Mouse (Mus musculus) ES-E14 (cell line): Measurements from ENCODE around the gene Gpat3. TPM values are rescaled to one million over a fixed set of nuclear protein-coding genes. Genes with fewer than 3 reads are reported as not detected.
A peak's percentile ranks its signal among the peaks of the same experiment; 100 is the strongest.

Experiments used
- DNase-seq: peaks from one replicate; pipeline ENCODE4 v3.0.0-alpha.2; 2013; ENCODE audit warnings: low read depth, low spot score
- H3K27ac ChIP-seq: 2 replicates; pipeline ENCODE4 v1.5.1; 2012; ENCODE audit warnings: low read depth, mild to moderate bottlenecking, low read length, moderate library complexity, mixed read lengths; ENCODE audit not compliant: poor library complexity, insufficient read depth, severe bottlenecking
- H3K36me3 ChIP-seq: 2 replicates; pipeline ENCODE4 v1.6.1; 2012; ENCODE audit warnings: mild to moderate bottlenecking, low read length, moderate library complexity, mixed read lengths; ENCODE audit not compliant: control insufficient read depth, poor library complexity, insufficient read depth, severe bottlenecking
- H3K4me1 ChIP-seq, 2 experiments: fragments of 150-350 bp in 1 of 2; sonication (generic) in 1 of 2; 2 replicates each; pipeline ENCODE4 v1.6.1; 2012; ENCODE audit warnings: low read length in 2 of 2, mild to moderate bottlenecking in 1 of 2, mixed read lengths in 1 of 2; ENCODE audit not compliant: control insufficient read depth in 2 of 2, insufficient read depth in 2 of 2, poor library complexity in 1 of 2
- H3K4me3 ChIP-seq, 2 experiments: fragments of 150-350 bp in 1 of 2; sonication (generic) in 1 of 2; 2 replicates each; pipeline ENCODE4 v1.5.1; 2012; ENCODE audit warnings: low read length in 2 of 2, low read depth in 1 of 2, mild to moderate bottlenecking in 1 of 2, mixed read lengths in 1 of 2; ENCODE audit not compliant: insufficient read depth in 1 of 2, poor library complexity in 1 of 2, severe bottlenecking in 1 of 2
- H3K9ac ChIP-seq: 2 replicates; pipeline ENCODE4 v1.6.1; 2012; ENCODE audit warnings: low read depth, mild to moderate bottlenecking, low read length, mixed read lengths; ENCODE audit not compliant: poor library complexity, insufficient read depth, severe bottlenecking
- H3K9me3 ChIP-seq: fragments of 150-350 bp; sonication (generic); 2 replicates; pipeline ENCODE4 v1.6.1; 2012; ENCODE audit warnings: low read depth, mild to moderate bottlenecking, low read length; ENCODE audit not compliant: control insufficient read depth, insufficient read depth
- CHD2 ChIP-seq: IDR thresholded peaks from 2 replicates; pipeline ENCODE4 v1.6.1; 2014; ENCODE audit warnings: mild to moderate bottlenecking, low read depth, low read length, inconsistent platforms
- HCFC1 ChIP-seq: IDR thresholded peaks from 2 replicates; pipeline ENCODE4 v1.6.1; 2012; ENCODE audit warnings: low read length, inconsistent platforms, borderline replicate concordance; ENCODE audit not compliant: insufficient read depth
- MAFK ChIP-seq: IDR thresholded peaks from 2 replicates; pipeline ENCODE4 v1.6.1; 2014; ENCODE audit warnings: mild to moderate bottlenecking, low read depth, low read length, inconsistent platforms; ENCODE audit not compliant: insufficient read depth
- ZC3H11A ChIP-seq: IDR thresholded peaks from 2 replicates; pipeline ENCODE4 v1.6.1; 2012; ENCODE audit warnings: low read depth, mild to moderate bottlenecking, inconsistent platforms, low read length, borderline replicate concordance
- ZNF384 ChIP-seq: IDR thresholded peaks from 2 replicates; pipeline ENCODE4 v1.6.1; 2012; ENCODE audit warnings: low read depth, low read length, inconsistent platforms
- in situ Hi-C, 2 experiments: fragments of 600-800 bp; cut with MboI; formaldehyde crosslinking; loops; one replicate each; pipeline ENCODE4 v1.15.1; 2025; ENCODE audit warnings: low sequenced_read_pairs in 2 of 2, inconsistent platforms in 1 of 2; ENCODE audit not compliant: unreplicated experiment in 2 of 2
- total RNA-seq: library from RNA; depleted of rRNA; stranded (reverse); fragments of 300-350 nt; gene quantifications from 2 replicates; pipeline ENCODE4 v1.2.3, GENCODE M21; 2012; rRNA removed

The Gpat3 gene
- total RNA-seq: 5.6 and 9.3 TPM in 2 replicates

- in situ Hi-C loops: loop anchor here in 1 of 2 experiments (25.0 kb wide), 1 partner anchor 817 kb away; the partner anchor contains the start of gene Nkx6-1
- TF ChIP-seq CHD2: no peak
- TF ChIP-seq MAFK: no peak
- TF ChIP-seq ZNF384: no peak
- no peak for TF ChIP-seq ZC3H11A
- TF ChIP-seq HCFC1: no peak
Measured at GRCm38 (mm10) chr5:100845485-100845847, at the start of gene Gpat3. Gpat3 (plus strand) TSS chr5:100845713.

GRCm38 (mm10) chr5:100798165-100798860, 47.2 kb upstream of the Gpat3 start, which contains the start of the genes Helq and Mrps18c:
Helq (minus strand) TSS chr5:100798598.
Mrps18c (plus strand) TSS chr5:100798627.
- Histone ChIP-seq H3K36me3 (peaks cover 27% of the 10 kb centered on the region), H3K9ac (peak within 1 kb of the TSS; percentile 93), H3K4me3 (peak within 1 kb of the TSS; percentile 86 to 89), H3K27ac (no peak within 1 kb of the TSS), H3K9me3 (no peaks in the 10 kb centered on the region), H3K4me1 (peaks cover 0 to 3% of the 10 kb centered on the region in 2 experiments; a peak in 1 of 4 replicates)
- peak; percentile 90 for DNase-seq
- in situ Hi-C loops: loop anchor here in 1 of 2 experiments (25.0 kb wide), 1 partner anchor 411 kb away; no protein-coding TSS in a partner anchor
- TF ChIP-seq MAFK: no peak
- no peak for TF ChIP-seq ZC3H11A
- no peak for TF ChIP-seq ZNF384
- 0 out of 2 replicates have a peak, but pooled peaks have one; percentile 30 for TF ChIP-seq CHD2
- peak; percentile 89 for TF ChIP-seq HCFC1

More at GRCm38 (mm10) chr5:100845485-100845847, at the start of gene Gpat3:
- Histone ChIP-seq H3K27ac (peak within 1 kb of the TSS; percentile 8; the same call in 1 of the 2 replicates), H3K9me3 (no peaks in the 10 kb centered on the region), H3K4me1 (0 out of 4 replicates have a peak, but pooled peaks cover 0 to 2% of the 10 kb centered on the region in 2 experiments), H3K4me3 (peak within 1 kb of the TSS; percentile 67 to 72), H3K36me3 (no peaks in the 10 kb centered on the region), H3K9ac (peak within 1 kb of the TSS; percentile 40)
- DNase-seq: peak; percentile 37

DNA sequence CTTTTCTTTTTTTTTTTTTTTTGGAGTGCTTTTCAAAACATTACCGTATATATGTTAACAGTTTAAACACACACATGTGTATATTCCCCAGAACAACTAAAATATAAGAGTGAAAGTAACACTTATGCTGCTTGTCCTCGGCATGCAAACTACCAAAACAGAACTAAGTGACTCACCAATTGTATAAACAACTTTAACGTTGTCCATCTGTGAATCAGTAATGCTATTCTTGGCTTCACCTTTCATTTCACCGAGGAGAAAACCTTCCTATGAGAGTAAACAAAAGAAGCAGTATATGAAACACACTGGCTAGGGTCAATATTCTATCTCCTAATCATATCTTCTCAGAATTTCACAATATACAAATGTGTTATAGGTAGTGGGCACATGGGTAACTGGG, 27.2 kb upstream of the Gpat3 start:
- Histone ChIP-seq H3K9me3 (no peaks in the 10 kb centered on the region), H3K36me3 (peaks cover 6% of the 10 kb centered on the region), H3K9ac (no peak overlapping the region), H3K4me1 (peaks cover 0 to 5% of the 10 kb centered on the region in 2 experiments; a peak in 1 of 4 replicates), H3K27ac (no peak overlapping the region), H3K4me3 (no peak overlapping the region)
- DNase-seq: no peak
- in situ Hi-C loops: no loop called here
- no peak for TF ChIP-seq MAFK
- TF ChIP-seq HCFC1: no peak
- TF ChIP-seq ZNF384: no peak
- no peak for TF ChIP-seq ZC3H11A
- no peak for TF ChIP-seq CHD2

DNA sequence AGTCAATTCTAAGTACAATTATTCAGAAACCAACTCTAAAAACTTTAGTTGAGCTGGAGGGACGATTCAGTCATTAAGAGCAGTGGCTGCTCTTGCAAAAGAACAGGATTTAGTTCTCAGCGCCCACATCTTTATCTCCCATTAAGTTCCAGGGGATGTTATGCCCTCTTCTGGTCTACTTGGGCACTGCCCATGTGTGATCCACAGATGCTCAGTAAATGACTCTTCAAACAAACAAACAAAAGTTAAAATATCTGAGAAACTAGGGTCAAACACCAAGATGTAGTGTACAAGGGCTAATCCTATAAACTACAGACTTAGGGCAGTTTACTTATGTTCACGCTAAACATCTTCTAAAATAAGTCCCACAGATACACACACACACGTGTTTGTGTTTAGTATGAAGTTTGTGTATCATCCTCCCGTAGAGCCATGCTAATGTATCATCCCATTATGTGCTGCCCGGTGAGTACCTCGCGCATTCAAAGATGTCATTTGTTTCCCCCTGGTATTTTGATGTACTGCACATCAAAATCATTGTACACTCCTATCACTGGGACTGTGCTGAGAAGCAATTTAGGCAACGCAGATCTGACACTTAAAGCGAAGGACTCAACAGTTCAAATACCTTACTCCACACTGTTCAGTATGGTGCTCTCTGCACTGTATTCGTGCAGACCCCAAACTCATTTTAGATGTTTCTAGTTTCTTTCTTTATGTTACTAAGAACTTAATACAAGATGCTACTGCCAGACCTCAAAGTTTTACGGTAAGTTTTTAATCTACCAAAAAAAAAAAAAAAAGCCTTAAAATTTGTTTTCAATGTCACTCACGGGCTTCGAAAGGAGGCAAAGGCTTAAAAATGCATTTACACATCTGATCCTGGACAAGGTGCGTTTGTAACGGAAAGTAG, 25.7 kb upstream of the Gpat3 start:
- Histone ChIP-seq H3K4me3 (peak overlapping the region; percentile 86 to 98), H3K4me1 (peaks cover 0 to 5% of the 10 kb centered on the region in 2 experiments; a peak in 1 of 4 replicates), H3K27ac (no peak overlapping the region), H3K9me3 (no peaks in the 10 kb centered on the region), H3K36me3 (peaks cover 3% of the 10 kb centered on the region; the same call in 1 of the 2 replicates), H3K9ac (peak overlapping the region; percentile 98)
- TF ChIP-seq CHD2 (no peak), MAFK (no peak), ZNF384 (no peak), HCFC1 (no peak), ZC3H11A (no peak)
- in situ Hi-C loops: loop anchor here (5.0 to 10.0 kb wide), 2 partner anchors 92 to 95 kb away; no protein-coding TSS in a partner anchor
- no peak for DNase-seq
